Mouse (Mus musculus): Measurements from ENCODE around the gene Lamc1. TPM values are rescaled to one million over a fixed set of nuclear protein-coding genes. Genes with fewer than 3 reads are reported as not detected.

Gene Lamc1
- total and polyA plus RNA-seq, 3 experiments: 13.1 to 174 (median 32.4) TPM

- TF ChIP-seq CHD1 (IDR thresholded peaks at IDR 0.05; ENCODE audit: low read depth, low read length): no peak
- peak; percentile 60; the same call in 1 of the 2 replicates for TF ChIP-seq RCOR1 (IDR thresholded peaks at IDR 0.05; ENCODE audit: low read depth, low read length)
- peak; percentile 87 for TF ChIP-seq GATA1 (IDR thresholded peaks at IDR 0.05; ENCODE audit: low read depth, low read length)
- peak; percentile 96 for TF ChIP-seq ETS1 (IDR thresholded peaks at IDR 0.05; ENCODE audit: low read depth, low read length)
- TF ChIP-seq EP300 (IDR thresholded peaks at IDR 0.05; ENCODE audit: low read depth in 1 of 2, low read length in 2 of 2): peak; percentile 46 to 58; a peak in 3 of 4 replicates
- peak; percentile 93 for TF ChIP-seq SIN3A (IDR thresholded peaks at IDR 0.05; ENCODE audit: low read length)
- TF ChIP-seq MAZ (IDR thresholded peaks at IDR 0.05; ENCODE audit: low read depth, low read length): no peak
- TF ChIP-seq TCF12 (IDR thresholded peaks at IDR 0.05; ENCODE audit: low read depth, low read length): 0 out of 2 replicates have a peak, but pooled peaks have one; percentile 38
- Histone ChIP-seq H3K9ac (ENCODE audit: control insufficient read depth, low read depth, low read length, poor library complexity, severe bottlenecking) (no peak overlapping the region), H3K27me3 (ENCODE audit: control insufficient read depth in 1 of 2, insufficient read depth in 2 of 2, low read length in 2 of 2) (no peaks in the 10 kb centered on the region), H3K27ac (ENCODE audit: control insufficient read depth, low read depth, low read length) (no peak overlapping the region), H3K9me3 (replicated peaks; ENCODE audit: insufficient read depth, low read length) (no peaks in the 10 kb centered on the region), H3K4me3 (ENCODE audit: control insufficient read depth in 1 of 2, insufficient read depth in 1 of 2, low read depth in 2 of 2, low read length in 2 of 2) (no peak overlapping the region), H3K36me3 (ENCODE audit: control insufficient read depth in 1 of 2, insufficient read depth in 2 of 2, low read length in 2 of 2) (peaks cover 0 to 21% of the 10 kb centered on the region in 2 experiments; a peak in 2 of 4 replicates), H3K4me1 (ENCODE audit: control insufficient read depth in 1 of 2, insufficient read depth in 2 of 2, low read length in 2 of 2) (peaks cover 10 to 18% of the 10 kb centered on the region in 2 experiments), H3K79me2 (ENCODE audit: control insufficient read depth, insufficient read depth, low read length, poor library complexity) (peaks cover 2% of the 10 kb centered on the region; the same call in 1 of the 2 replicates)
- DNase-seq (ENCODE audit: low read depth, low spot score): peak; percentile 60
Observed at GRCm38 (mm10) chr1:153285188-153285587, 47.4 kb downstream of the Lamc1 start.

- H3K27ac ChIP-seq (ENCODE audit: control insufficient read depth, low read depth, low read length): no peak overlapping the region
- H3K4me1 ChIP-seq (ENCODE audit: control insufficient read depth in 1 of 2, insufficient read depth in 2 of 2, low read length in 2 of 2): peaks cover 13 to 17% of the 10 kb centered on the region in 2 experiments
- no peak for TF ChIP-seq SMC3 (IDR thresholded peaks at IDR 0.05; ENCODE audit: low read depth, low read length)
- peak; percentile 16; the same call in 1 of the 2 replicates for TF ChIP-seq TCF12 (IDR thresholded peaks at IDR 0.05; ENCODE audit: low read depth, low read length)
- no peak for TF ChIP-seq MYC (IDR thresholded peaks at IDR 0.05; ENCODE audit: low read depth, low read length)
- peak in 1 of 2 experiments; percentile 27; a peak in 1 of 4 replicates for TF ChIP-seq EP300 (IDR thresholded peaks at IDR 0.05; ENCODE audit: low read depth in 1 of 2, low read length in 2 of 2)
- peak; percentile 66 for TF ChIP-seq ZNF384 (IDR thresholded peaks at IDR 0.05; ENCODE audit: low read depth, low read length)
- H3K79me2 ChIP-seq (ENCODE audit: control insufficient read depth, insufficient read depth, low read length, poor library complexity): peaks cover 2% of the 10 kb centered on the region; the same call in 1 of the 2 replicates
- peaks cover 0 to 22% of the 10 kb centered on the region in 2 experiments; a peak in 2 of 4 replicates for H3K36me3 ChIP-seq (ENCODE audit: control insufficient read depth in 1 of 2, insufficient read depth in 2 of 2, low read length in 2 of 2)
- H3K27me3 ChIP-seq (ENCODE audit: control insufficient read depth in 1 of 2, insufficient read depth in 2 of 2, low read length in 2 of 2): no peaks in the 10 kb centered on the region
- no peak overlapping the region for H3K9ac ChIP-seq (ENCODE audit: control insufficient read depth, low read depth, low read length, poor library complexity, severe bottlenecking)
- no peak overlapping the region for H3K4me3 ChIP-seq (ENCODE audit: control insufficient read depth in 1 of 2, insufficient read depth in 1 of 2, low read depth in 2 of 2, low read length in 2 of 2)
- H3K9me3 ChIP-seq (replicated peaks; ENCODE audit: insufficient read depth, low read length): no peaks in the 10 kb centered on the region
- no peak for DNase-seq (ENCODE audit: low read depth, low spot score)
Observed at GRCm38 (mm10) chr1:153282342-153282975, 50.1 kb downstream of the Lamc1 start.

- Histone ChIP-seq H3K9me3 (replicated peaks; ENCODE audit: insufficient read depth, low read length) (no peaks in the 10 kb centered on the region), H3K27ac (ENCODE audit: control insufficient read depth, low read depth, low read length) (no peak overlapping the region), H3K79me2 (ENCODE audit: control insufficient read depth, insufficient read depth, low read length, poor library complexity) (peaks cover 2% of the 10 kb centered on the region; the same call in 1 of the 2 replicates), H3K9ac (ENCODE audit: control insufficient read depth, low read depth, low read length, poor library complexity, severe bottlenecking) (no peak overlapping the region), H3K27me3 (ENCODE audit: control insufficient read depth in 1 of 2, insufficient read depth in 2 of 2, low read length in 2 of 2) (no peaks in the 10 kb centered on the region), H3K4me3 (ENCODE audit: control insufficient read depth in 1 of 2, insufficient read depth in 1 of 2, low read depth in 2 of 2, low read length in 2 of 2) (no peak overlapping the region), H3K4me1 (ENCODE audit: control insufficient read depth in 1 of 2, insufficient read depth in 2 of 2, low read length in 2 of 2) (peaks cover 13 to 17% of the 10 kb centered on the region in 2 experiments), H3K36me3 (ENCODE audit: control insufficient read depth in 1 of 2, insufficient read depth in 2 of 2, low read length in 2 of 2) (peaks cover 0 to 22% of the 10 kb centered on the region in 2 experiments; a peak in 2 of 4 replicates)
- DNase-seq (ENCODE audit: low read depth, low spot score): no peak
- TF ChIP-seq CHD2 (IDR thresholded peaks at IDR 0.05; ENCODE audit: low read length) (no peak), RCOR1 (IDR thresholded peaks at IDR 0.05; ENCODE audit: low read depth, low read length) (no peak)
Observed at GRCm38 (mm10) chr1:153281483-153281882, 51.1 kb downstream of the Lamc1 start.

All from MEL (cell line).